In the genomic region with DNA sequence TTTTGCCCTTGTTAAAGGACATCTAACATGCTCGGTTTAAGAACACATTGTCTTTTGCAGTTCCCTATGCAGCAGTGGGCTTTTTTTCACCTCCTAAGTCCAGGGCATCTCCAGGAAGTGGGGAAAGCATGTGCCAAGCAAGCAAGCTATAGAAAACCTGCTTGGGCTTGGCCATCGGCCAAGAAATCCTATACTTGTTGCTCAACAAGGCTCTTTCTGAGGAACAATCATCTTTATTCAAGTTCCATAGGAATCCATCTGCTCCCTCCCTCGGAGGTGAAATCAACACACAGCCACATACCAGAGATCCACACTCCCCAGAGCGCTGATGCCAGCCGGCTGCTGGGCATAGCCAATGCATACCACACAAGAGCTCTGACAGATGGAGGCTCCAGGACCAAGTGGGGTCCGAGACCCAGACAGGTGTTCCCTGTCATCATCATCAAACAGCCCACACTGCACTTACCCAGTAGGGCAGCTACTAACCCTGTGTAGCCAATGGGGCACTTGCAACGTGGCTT, we compare ENCODE assay signal across 10 mouse cellular contexts. TPM values are rescaled to one million over a fixed set of nuclear protein-coding genes. Genes with fewer than 3 reads are reported as not detected.
DNase-seq lines count a peak whose midpoint lies in the region; ATAC-seq and TF ChIP-seq lines count a peak whose summit lies in the region.
"Had no signal": no experiment of that assay in that cellular context is flagged by ENCODE, and none has a peak within 500 bp of the region (broad histone marks: within the 10 kb centered on the region; RNA-seq: fewer than 3 reads in every experiment).

No protein-coding gene starts in this region.

- no peak overlapping the region for H3K9ac ChIP-seq in forebrain, embryonic 13.5 days
- no peak overlapping the region for H3K9ac ChIP-seq in forebrain, embryonic 15.5 days (replicated peaks)
- H3K9ac ChIP-seq: neural tube, embryonic 12.5 days had no signal

- H3K4me1 ChIP-seq in forebrain, embryonic 13.5 days = peaks cover 19% of the 10 kb centered on the region
- H3K4me1 ChIP-seq in forebrain, embryonic 15.5 days = peaks cover 7% of the 10 kb centered on the region
- H3K4me1 ChIP-seq: neural tube, embryonic 12.5 days had no signal

- no peak for DNase-seq in layer of hippocampus, adult 2 months (ENCODE audit: low spot score in 2 of 2)
- no peak for DNase-seq in layer of hippocampus, postnatal 10 days (ENCODE audit: low spot score in 2 of 2)
- DNase-seq in right cerebral cortex, postnatal 14 days = peak; percentile 15
- no peak for DNase-seq in right cerebral cortex, adult 2 months (ENCODE audit: low spot score in 2 of 2)
- DNase-seq in urinary bladder, postnatal 4 days (ENCODE audit: low spot score in 2 of 2) = no peak
- DNase-seq in cerebellum, adult 18-20 months = no peak

- H3K27ac ChIP-seq in forebrain, embryonic 13.5 days = no peak overlapping the region
- no peak overlapping the region for H3K27ac ChIP-seq in forebrain, embryonic 15.5 days (replicated peaks)
- H3K27ac ChIP-seq in layer of hippocampus, adult 2 months = peak overlapping the region; percentile 23; the same call in 1 of the 2 replicates
- H3K27ac ChIP-seq: forebrain, embryonic 10.5 days; neural tube, embryonic 12.5 days had no signal

- WGBS in forebrain, embryonic 13.5 days = 42% methylated on average over 7 of the region's 7 CpGs
- 34% methylated on average over 7 of the region's 7 CpGs for WGBS in forebrain, embryonic 15.5 days

- H3K9me3 ChIP-seq in forebrain, embryonic 13.5 days (replicated peaks) = no peaks in the 10 kb centered on the region
- H3K9me3 ChIP-seq in forebrain, embryonic 15.5 days = no peaks in the 10 kb centered on the region
- H3K9me3 ChIP-seq: forebrain, embryonic 10.5 days; neural tube, embryonic 12.5 days had no signal

- H3K36me3 ChIP-seq in forebrain, embryonic 13.5 days (ENCODE audit: poor library complexity, severe bottlenecking) = no peaks in the 10 kb centered on the region
- no peaks in the 10 kb centered on the region for H3K36me3 ChIP-seq in forebrain, embryonic 15.5 days
- H3K36me3 ChIP-seq: forebrain, embryonic 10.5 days; neural tube, embryonic 12.5 days had no signal

- H3K4me3 ChIP-seq in forebrain, embryonic 13.5 days = no peak overlapping the region
- H3K4me3 ChIP-seq in forebrain, embryonic 15.5 days = no peak overlapping the region
- H3K4me3 ChIP-seq in layer of hippocampus, adult 2 months = no peak overlapping the region
- H3K4me3 ChIP-seq: forebrain, embryonic 10.5 days; neural tube, embryonic 12.5 days had no signal

- H3K4me2 ChIP-seq in forebrain, embryonic 13.5 days = no peak overlapping the region
- H3K4me2 ChIP-seq in forebrain, embryonic 15.5 days (replicated peaks) = no peak overlapping the region
- H3K4me2 ChIP-seq: neural tube, embryonic 12.5 days had no signal

- no peak for TF ChIP-seq CTCF in layer of hippocampus, adult 2 months (conservative IDR thresholded peaks at IDR 0.05)

- peaks cover 13% of the 10 kb centered on the region; the same call in 1 of the 2 replicates for H3K27me3 ChIP-seq in forebrain, embryonic 13.5 days
- H3K27me3 ChIP-seq in forebrain, embryonic 15.5 days = no peaks in the 10 kb centered on the region
- H3K27me3 ChIP-seq: neural tube, embryonic 12.5 days had no signal

- peak; percentile 84 for ATAC-seq in forebrain, embryonic 13.5 days
- ATAC-seq in forebrain, embryonic 15.5 days (replicated peaks) = no peak

RNA-seq across cellular contexts. Expression of a gene that starts 39.0 kb away (rescaled TPM):
- polyA plus RNA-seq in forebrain, embryonic 13.5 days (2015; fragmentation: Nextera tagmentation; extraction: Ambion mirVana) = 1.1 and 1.3 TPM in 2 replicates
- polyA plus RNA-seq in forebrain, embryonic 15.5 days (2015; fragmentation: Nextera tagmentation; extraction: Ambion mirVana) = 0.77 and 1.2 TPM in 2 replicates
- total RNA-seq in layer of hippocampus, adult 2 months (2021) = 10 to 100 TPM; 33.0 to 36.4 TPM
- total RNA-seq in layer of hippocampus, postnatal 10 days (2021) = 1 to 10 TPM; 5.9 to 6.4 TPM

Comparison
In these comparisons a context has a peak if more than half of its experiments do, and no peak if none do; other contexts are left out.
1. RNA of a gene that starts 39.0 kb away (total RNA-seq): 33.0 to 36.4 TPM in layer of hippocampus, adult 2 months; 5.9 to 6.4 TPM in layer of hippocampus, postnatal 10 days; every median in the first group is over 4 times any median in the second.